Mouse (Mus musculus) frontal cortex, postnatal 36 days (tissue): Measurements from ENCODE around the gene Nrip3.

Source experiments
- DNase-seq, 2 experiments: peaks; one replicate each; pipeline ENCODE4 v3.0.0; 2022; ENCODE audit warnings: low spot score in 2 of 2

Gene Nrip3

GRCm38 (mm10) chr7:109767575-109768350 lies 14.1 kb downstream of the Nrip3 start:
- no peak for DNase-seq

DNA sequence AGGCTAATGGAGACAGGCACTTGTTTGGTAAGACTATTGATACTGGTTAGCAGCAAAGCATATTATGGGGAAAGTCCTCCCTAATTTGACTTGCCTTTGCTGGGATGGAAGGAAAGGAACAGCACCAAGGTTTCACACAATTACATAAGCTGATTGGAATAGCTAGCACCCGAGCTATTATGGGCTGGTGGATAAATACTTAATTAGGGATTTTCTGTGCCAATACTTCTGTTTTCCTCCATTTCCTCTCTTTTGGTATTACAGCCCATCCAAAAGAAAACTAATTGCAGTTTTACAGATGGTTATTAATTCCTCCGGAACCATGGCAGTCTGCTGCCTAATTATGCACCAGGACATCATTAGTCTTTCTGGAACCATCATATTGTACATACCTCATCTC lies 17.8 kb downstream of the Nrip3 start:
- DNase-seq: no peak

DNA sequence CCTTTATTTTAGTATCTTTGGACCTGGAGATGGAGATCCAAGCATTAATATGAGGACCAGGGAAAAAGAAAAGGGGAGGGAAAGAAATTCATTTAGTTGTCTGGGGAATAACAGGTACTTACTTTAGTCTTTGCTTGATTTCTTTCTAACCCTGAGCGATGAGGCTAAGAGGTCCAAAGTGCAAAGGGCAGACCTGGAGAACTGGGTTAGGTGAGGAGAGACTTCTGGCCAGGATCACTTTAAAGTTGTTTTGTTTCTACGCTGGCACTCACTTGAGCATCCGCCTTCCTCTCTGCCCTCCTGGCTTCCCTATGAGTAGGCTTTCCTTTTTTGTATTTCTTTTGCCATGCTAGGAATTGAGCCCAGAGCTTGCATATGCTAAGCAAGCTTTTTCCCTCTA lies 25.5 kb downstream of the Nrip3 start:
- DNase-seq: no peak

GRCm38 (mm10) chr7:109754034-109754433 lies 27.8 kb downstream of the Nrip3 start:
- no peak for DNase-seq

GRCm38 (mm10) chr7:109752008-109752925 lies 29.6 kb downstream of the Nrip3 start, which contains the start of gene Tmem9b:
Tmem9b (minus strand) TSS chr7:109752875.
- peak; percentile 84 to 88 for DNase-seq

DNA sequence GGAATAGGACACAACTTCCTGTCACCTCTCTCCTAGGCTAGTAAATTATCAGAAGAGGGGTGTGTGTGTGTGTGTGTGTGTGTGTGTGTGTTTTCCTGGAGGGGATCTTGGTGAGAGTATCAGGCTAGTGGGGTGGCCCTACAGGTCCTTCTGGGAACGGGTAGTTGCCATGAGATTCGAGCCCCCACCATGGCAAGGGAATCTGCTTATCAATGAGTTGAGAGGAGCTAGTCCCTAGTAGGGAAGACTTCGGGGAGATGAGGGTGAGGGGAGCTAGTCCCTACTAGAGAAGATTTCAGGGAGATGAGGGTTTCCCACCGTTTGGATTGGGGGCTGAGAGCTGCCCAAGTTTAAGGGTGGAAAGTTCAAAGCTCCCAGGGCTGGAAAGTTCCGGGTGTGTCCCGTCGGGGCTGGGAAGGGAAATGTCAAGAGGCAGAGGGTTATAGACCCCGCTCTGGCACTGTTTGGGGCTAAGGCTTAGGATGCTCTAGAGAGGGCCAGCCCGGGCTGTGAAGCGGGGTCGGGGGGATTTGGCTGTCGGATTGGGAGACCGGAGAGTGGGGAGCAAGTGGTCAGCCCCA lies 30.3 kb downstream of the Nrip3 start:
- DNase-seq: no peak

DNA sequence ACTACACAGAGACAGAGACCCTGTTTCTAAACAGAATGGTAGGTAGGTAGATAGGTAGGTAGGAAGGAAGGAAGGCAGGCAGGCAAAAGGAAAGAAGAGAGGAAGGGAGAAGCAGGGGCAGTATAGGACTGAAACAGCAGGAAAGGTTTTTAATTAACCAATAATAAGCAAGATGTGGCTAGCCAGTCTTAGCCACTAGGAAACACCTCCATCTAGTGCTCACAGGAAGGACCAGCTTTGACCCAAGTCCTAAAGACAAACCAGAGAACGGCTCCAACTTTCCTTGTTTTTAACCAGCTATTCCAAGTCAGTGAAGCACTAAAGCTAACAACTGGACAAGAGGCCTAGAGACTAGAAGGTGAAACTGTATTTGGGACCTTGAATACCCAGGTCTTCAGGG lies 34.1 kb downstream of the Nrip3 start:
- no peak for DNase-seq

DNA sequence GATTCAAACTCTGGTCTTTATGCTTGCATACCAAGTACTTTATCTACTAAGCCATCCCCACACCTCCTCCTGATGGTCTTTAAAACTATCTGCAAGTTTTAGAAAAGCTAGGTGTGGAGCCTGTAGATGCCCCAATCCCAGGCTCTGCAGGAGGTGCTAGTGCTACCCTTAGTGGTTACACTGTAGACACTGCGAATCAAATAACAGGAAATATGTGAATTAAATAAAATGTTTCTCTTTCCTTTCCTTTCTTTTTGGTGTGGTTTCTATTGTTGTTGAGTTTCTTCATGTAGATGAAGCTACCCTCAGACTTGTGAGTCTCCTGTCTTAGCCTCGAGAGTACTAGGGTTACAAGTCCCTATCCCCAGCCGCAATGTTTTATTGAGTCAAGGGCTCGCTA lies 40.1 kb downstream of the Nrip3 start:
- DNase-seq: no peak

DNA sequence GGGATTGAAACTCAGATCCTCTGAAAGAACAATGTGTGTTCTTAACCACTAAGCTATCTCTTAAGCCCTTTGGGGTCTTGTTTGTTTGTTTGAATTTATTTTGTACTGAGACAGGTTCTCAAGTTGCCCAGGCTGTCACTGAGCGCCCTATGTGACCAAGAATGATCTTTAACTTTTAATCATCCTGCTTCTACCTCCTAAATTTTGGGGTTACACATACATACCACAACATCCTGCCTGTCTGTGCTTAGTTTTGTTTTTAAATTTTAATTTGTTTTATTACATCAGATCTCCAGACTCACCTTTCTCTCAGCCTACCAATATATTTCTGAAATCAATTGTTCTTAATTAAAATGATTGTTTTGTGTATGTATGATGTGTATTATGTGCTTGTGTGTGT lies 40.8 kb downstream of the Nrip3 start:
- DNase-seq: no peak

DNA sequence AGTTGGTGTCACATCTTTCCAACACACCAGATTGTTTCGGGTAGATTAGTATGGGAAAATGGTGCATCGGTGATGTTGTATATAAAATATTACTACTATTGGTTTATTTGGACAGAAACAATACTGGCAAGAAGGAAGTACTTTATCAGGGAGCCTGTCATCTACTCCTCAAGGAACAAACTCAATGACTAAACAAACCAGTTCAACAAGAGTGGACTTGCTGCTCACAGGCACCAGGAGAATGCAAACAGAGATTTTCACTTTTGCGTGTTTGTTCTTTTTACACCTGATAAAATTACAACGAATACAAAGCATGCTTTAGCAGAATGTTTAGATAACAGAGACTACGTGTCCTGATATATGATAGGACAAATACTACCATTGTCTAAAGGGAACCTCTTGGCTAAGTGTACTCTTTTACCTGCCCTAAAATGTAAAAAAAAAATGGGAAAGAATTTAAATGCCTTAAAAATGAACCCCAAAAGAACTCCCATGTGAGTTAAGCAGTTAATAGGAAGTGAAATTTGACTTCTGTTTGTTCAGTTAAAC lies 41.9 kb downstream of the Nrip3 start:
- DNase-seq: no peak

DNA sequence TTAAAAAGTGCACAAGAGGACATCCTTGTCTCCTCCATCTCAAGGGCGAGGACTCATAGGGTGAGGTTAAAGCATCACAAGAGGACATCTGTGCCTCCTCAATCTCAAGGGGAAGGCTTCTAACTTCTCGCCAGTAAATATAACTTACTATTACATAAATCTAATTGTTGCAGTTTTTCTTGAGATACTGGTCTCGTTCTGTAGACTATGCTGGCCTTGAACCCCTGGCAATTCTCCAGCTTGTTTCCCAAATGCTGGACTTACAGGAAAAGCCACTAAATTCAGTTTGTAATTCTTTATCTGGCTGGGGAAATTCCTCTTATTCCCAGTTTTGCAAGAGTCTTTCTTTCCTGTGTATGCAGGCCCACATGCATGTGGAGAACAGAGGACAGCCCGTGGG lies 47.0 kb downstream of the Nrip3 start:
- DNase-seq: no peak

DNA sequence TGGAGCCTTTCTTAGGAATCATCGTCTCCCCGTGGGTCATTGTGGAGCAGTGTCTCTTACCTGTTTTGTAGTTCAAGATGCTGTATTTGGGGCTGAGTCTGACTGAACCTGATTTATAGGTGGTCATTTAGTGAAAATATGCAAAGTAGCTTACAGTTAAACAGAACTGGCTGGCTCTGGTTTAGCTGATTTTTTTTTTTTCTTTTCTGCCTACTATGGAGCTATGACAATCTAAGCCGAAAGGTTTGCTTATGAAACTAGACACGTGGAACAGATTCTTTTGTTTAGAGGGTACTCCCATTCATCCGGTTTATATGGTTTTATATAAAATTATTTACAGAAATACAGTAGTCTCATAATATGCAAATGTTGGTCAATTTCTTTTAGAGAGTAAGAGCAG lies 50.2 kb downstream of the Nrip3 start, which contains the start of gene Ascl3:
Ascl3 (minus strand) TSS at position 101 of the 400 bp plus-strand sequence.
- DNase-seq: no peak

DNA sequence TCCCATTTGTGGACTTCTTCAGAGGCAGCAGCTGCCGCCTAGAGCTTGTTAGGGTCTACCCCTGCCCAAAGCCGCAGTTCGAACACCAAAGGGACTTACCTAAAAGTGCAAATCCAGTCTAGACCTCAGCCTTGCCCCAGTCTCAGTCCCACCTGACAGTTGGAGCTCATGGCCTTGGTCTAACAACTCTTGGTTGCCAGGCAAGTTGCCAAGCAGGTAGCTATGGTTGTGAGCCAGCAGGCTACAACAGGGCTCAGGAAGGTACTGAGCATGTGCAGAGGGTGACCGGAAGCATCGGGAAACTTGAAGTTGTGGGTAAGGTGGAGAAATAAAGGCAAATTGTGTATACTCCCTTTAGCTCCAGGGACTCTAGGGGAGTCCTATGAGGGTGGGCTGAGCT lies 58.1 kb downstream of the Nrip3 start, which contains the start of gene BC051019:
BC051019 (minus strand) TSS at position 154 of the 400 bp plus-strand sequence.
- no peak for DNase-seq

- DNase-seq: no peak
Measured at GRCm38 (mm10) chr7:109723114-109723513, 58.7 kb downstream of the Nrip3 start.

- DNase-seq: no peak
Measured at GRCm38 (mm10) chr7:109722618-109723017, 59.2 kb downstream of the Nrip3 start.

GRCm38 (mm10) chr7:109719286-109719685 lies 62.5 kb downstream of the Nrip3 start:
- peak; percentile 23 to 56 for DNase-seq

- no peak for DNase-seq
Measured at GRCm38 (mm10) chr7:109713434-109713982, 68.3 kb downstream of the Nrip3 start.

- DNase-seq: no peak
Measured at GRCm38 (mm10) chr7:109712198-109712597, 69.6 kb downstream of the Nrip3 start.

DNA sequence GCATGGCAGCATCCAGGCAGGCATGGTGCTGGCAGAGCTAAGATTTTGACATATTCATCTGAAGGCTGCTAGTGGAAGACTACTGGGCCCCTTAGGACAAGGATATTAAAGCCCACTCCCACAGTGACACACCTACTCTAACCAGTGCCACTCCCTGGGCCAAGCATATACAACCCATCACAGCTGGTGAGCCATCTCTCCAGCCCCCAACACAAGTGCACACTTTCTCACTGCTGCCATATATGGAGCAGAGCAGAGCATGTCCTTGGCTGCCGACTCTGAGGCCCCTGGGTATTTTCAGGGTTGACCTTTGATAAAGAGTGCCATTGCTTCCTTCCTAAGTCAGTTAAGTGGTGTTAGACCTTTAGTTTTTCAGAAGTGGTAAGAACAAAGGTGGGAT lies 71.8 kb downstream of the Nrip3 start:
- DNase-seq: no peak

DNA sequence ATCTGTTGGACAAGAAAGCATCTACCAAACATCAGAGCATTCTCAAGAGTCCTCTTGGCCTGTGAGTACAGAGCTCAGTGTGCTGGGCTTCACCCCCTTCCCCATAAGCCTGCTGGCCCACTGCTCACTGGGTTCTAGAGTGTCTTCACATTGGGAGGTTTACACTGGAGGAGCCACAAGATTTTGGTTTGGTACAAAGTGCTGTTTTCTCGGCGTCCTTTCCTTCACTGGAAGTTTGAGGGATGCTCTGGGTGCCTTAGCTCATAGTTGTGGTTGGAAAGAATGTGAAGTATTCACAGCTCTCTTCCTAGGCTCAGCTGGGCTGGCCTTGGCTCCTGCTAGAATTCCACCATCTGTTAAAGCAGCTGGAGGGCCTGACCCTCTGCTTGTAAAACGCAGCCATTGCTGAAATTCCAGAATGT lies 72.9 kb downstream of the Nrip3 start:
- DNase-seq: no peak
